ENCODE assay signal across 12 mouse cellular contexts in genomic region chr4:63344295-63344694, GRCm38 (mm10). TPM values are rescaled to one million over a fixed set of nuclear protein-coding genes. Genes with fewer than 3 reads are reported as not detected.
A peak's percentile ranks its signal among the peaks of the same experiment; 100 is the strongest.
DNase-seq lines count a peak whose midpoint lies in the region.
"Had no signal": no experiment of that assay in that cellular context is flagged by ENCODE, and none has a peak within 500 bp of the region (broad histone marks: within the 10 kb centered on the region; RNA-seq: fewer than 3 reads in every experiment).

Gene Orm1, plus strand, starts transcription at chr4:63344560.

- DNase-seq in adrenal gland, adult 18-20 months (ENCODE audit: low spot score in 2 of 2), result peak in 1 of 2 experiments; percentile 21
- DNase-seq in adrenal gland, postnatal 4 days (ENCODE audit: low spot score in 2 of 2), result no peak
- peak; percentile 69 for DNase-seq in 3134 (ENCODE audit: extremely low read depth, insufficient read length, low spot score)
- DNase-seq in adrenal gland, postnatal 25 days, result peak; percentile 45
- peak; percentile 48 for DNase-seq in lung, postnatal 25 days (ENCODE audit: low spot score)
- DNase-seq in MN1 (ENCODE audit: low spot score), result no peak
- DNase-seq in retina, embryonic 14.5 days (ENCODE audit: low spot score), result no peak
- no peak for DNase-seq in left cerebral cortex, postnatal 10 days (ENCODE audit: extremely low spot score in 1 of 2, low spot score in 2 of 2)
- DNase-seq: cerebellum, adult 9-10 months; kidney, adult 18-20 months had no signal

- intact Hi-C loops in left cerebral cortex, postnatal 10 days (cut with DNase I), result no loop called here

RNA-seq across cellular contexts. Expression of gene Orm1, which starts in this region (rescaled TPM):
- total RNA-seq in adrenal gland, adult 18-20 months (2021), result 100 to 1,000 TPM in 1 of 2 experiments, 10 to 100 TPM in 1; 44.2 to 127 TPM
- 1 to 10 TPM; 1.2 to 1.6 TPM for total RNA-seq in adrenal gland, postnatal 4 days (2021)
- total RNA-seq in adrenal gland, postnatal 25 days (2021), result 28.8 and 42.3 TPM in 2 replicates
- total RNA-seq in left cerebral cortex, postnatal 10 days (2021), result not detected
- total RNA-seq: layer of hippocampus, adult 18-20 months; left cerebral cortex, postnatal 14 days had no signal

Comparison
In these comparisons a context has a peak if more than half of its experiments do, and no peak if none do; other contexts are left out.
1. RNA of gene Orm1 (total RNA-seq): 44.2 to 127 TPM in adrenal gland, adult 18-20 months and 28.8 to 42.3 TPM in adrenal gland, postnatal 25 days; 1.2 to 1.6 TPM in adrenal gland, postnatal 4 days and not detected in left cerebral cortex, postnatal 10 days; every median in the first group is over 10 times any median in the second.
2. DNase-seq: peak in 3134 (single experiment), adrenal gland, postnatal 25 days (single experiment) and lung, postnatal 25 days (single experiment); none in adrenal gland, postnatal 4 days (0 of 2), MN1 (single experiment), retina, embryonic 14.5 days (single experiment) and left cerebral cortex, postnatal 10 days (0 of 2).